Mouse (Mus musculus): ENCODE measurements at regions not wholly inside any gene's neighbourhood (a gene's known extent, or its start where the extent isn't known, plus 50 kb on each side); places are given as distances from the start of the nearest gene placed in this dataset.

- TF ChIP-seq CTCF (IDR thresholded peaks at IDR 0.05; ENCODE audit: low read depth) = no peak
- no peak for TF ChIP-seq EP300 (IDR thresholded peaks at IDR 0.05; ENCODE audit: low read depth)
Observed at GRCm38 (mm10) chrX:99548284-99549019, 77.4 kb upstream of the Pja1 start.
